Mouse (Mus musculus) myocyte (in vitro differentiated cells): ENCODE results near the gene Gm42906. TPM values are rescaled to one million over a fixed set of nuclear protein-coding genes. Genes with fewer than 3 reads are reported as not detected.
A peak's percentile ranks its signal among the peaks of the same experiment; 100 is the strongest.

Experiments used
- H3K27me3 ChIP-seq: one replicate; pipeline ENCODE4 v1.6.1; 2011; ENCODE audit not compliant: control insufficient read depth, insufficient read depth, insufficient read length
- H3K36me3 ChIP-seq: one replicate; pipeline ENCODE4 v1.6.1; 2011; ENCODE audit not compliant: control insufficient read depth, insufficient read depth
- H3K4me2 ChIP-seq: one replicate; pipeline ENCODE4 v1.6.1; 2011; ENCODE audit warnings: low read depth, control low read depth
- H3K4me3 ChIP-seq: one replicate; pipeline ENCODE4 v1.5.1; 2011; ENCODE audit warnings: mild to moderate bottlenecking, control low read depth, moderate library complexity
- H3K79me2 ChIP-seq: one replicate; pipeline ENCODE4 v1.6.1; 2011; ENCODE audit not compliant: control insufficient read depth, insufficient read depth
- H3ac ChIP-seq: one replicate; pipeline ENCODE4 v1.6.1; 2011; ENCODE audit not compliant: control insufficient read depth, insufficient read length
- CEBPB ChIP-seq: IDR thresholded peaks from 2 replicates; pipeline ENCODE4 v1.6.1; 2011; ENCODE audit warnings: mild to moderate bottlenecking, moderate library complexity; ENCODE audit not compliant: poor library complexity, insufficient read depth, severe bottlenecking
- E2F4 ChIP-seq: IDR thresholded peaks from one replicate; pipeline ENCODE4 v1.6.1; 2011; ENCODE audit warnings: mild to moderate bottlenecking, control low read depth, moderate library complexity; ENCODE audit not compliant: insufficient read depth
- MAX ChIP-seq: IDR thresholded peaks from one replicate; pipeline ENCODE4 v1.6.1; 2011; ENCODE audit warnings: low read depth, mild to moderate bottlenecking, control low read depth
- MYOD1 ChIP-seq, 3 experiments: IDR thresholded peaks; one replicate each; pipeline ENCODE4 v1.6.1; 2011; ENCODE audit warnings: control low read depth in 2 of 3, low read depth in 2 of 3, mild to moderate bottlenecking in 2 of 3, moderate library complexity in 1 of 3; ENCODE audit not compliant: insufficient read length in 2 of 3, control insufficient read depth in 1 of 3
- MYOG ChIP-seq, 3 experiments: IDR thresholded peaks; one replicate each; pipeline ENCODE4 v1.6.1; 2011; ENCODE audit warnings: control low read depth in 2 of 3, low read depth in 2 of 3, mild to moderate bottlenecking in 2 of 3; ENCODE audit not compliant: insufficient read length in 2 of 3, control insufficient read depth in 1 of 3, insufficient read depth in 1 of 3
- POLR2A ChIP-seq: IDR thresholded peaks from one replicate; pipeline ENCODE4 v1.6.1; 2011; ENCODE audit warnings: low read depth, mild to moderate bottlenecking, control low read depth, moderate library complexity; ENCODE audit not compliant: insufficient read length
- POLR2AphosphoS2 ChIP-seq: IDR thresholded peaks from one replicate; pipeline ENCODE4 v1.6.1; 2011; ENCODE audit warnings: low read depth, control low read depth; ENCODE audit not compliant: insufficient read length
- REST ChIP-seq: IDR thresholded peaks from one replicate; pipeline ENCODE4 v1.6.1; 2011; ENCODE audit warnings: mild to moderate bottlenecking, control low read depth, moderate library complexity; ENCODE audit not compliant: insufficient read depth, insufficient read length
- SRF ChIP-seq: IDR thresholded peaks from one replicate; pipeline ENCODE4 v1.6.1; 2011; ENCODE audit warnings: low read depth; ENCODE audit not compliant: control insufficient read depth, insufficient read length
- TCF12 ChIP-seq: IDR thresholded peaks from one replicate; pipeline ENCODE4 v1.6.1; 2011; ENCODE audit warnings: mild to moderate bottlenecking, control low read depth; ENCODE audit not compliant: poor library complexity, insufficient read depth, severe bottlenecking
- TCF3 ChIP-seq: IDR thresholded peaks from one replicate; pipeline ENCODE4 v1.6.1; 2011; ENCODE audit warnings: low read depth, control low read depth; ENCODE audit not compliant: insufficient read length
- USF1 ChIP-seq: IDR thresholded peaks from one replicate; pipeline ENCODE4 v1.6.1; 2011; ENCODE audit warnings: low read depth, mild to moderate bottlenecking, control low read depth, moderate library complexity
- polyA plus RNA-seq: library from polyadenylated mRNA; unstranded; fragments of >200 nt; fragmentation: generic; extraction: Trizol; gene quantifications from one replicate; pipeline ENCODE4 v1.2.1, GENCODE M21; 2012; ENCODE audit warnings: missing spikeins

Gene Gm42906
- polyA plus RNA-seq, 1 experiment = not detected

DNA sequence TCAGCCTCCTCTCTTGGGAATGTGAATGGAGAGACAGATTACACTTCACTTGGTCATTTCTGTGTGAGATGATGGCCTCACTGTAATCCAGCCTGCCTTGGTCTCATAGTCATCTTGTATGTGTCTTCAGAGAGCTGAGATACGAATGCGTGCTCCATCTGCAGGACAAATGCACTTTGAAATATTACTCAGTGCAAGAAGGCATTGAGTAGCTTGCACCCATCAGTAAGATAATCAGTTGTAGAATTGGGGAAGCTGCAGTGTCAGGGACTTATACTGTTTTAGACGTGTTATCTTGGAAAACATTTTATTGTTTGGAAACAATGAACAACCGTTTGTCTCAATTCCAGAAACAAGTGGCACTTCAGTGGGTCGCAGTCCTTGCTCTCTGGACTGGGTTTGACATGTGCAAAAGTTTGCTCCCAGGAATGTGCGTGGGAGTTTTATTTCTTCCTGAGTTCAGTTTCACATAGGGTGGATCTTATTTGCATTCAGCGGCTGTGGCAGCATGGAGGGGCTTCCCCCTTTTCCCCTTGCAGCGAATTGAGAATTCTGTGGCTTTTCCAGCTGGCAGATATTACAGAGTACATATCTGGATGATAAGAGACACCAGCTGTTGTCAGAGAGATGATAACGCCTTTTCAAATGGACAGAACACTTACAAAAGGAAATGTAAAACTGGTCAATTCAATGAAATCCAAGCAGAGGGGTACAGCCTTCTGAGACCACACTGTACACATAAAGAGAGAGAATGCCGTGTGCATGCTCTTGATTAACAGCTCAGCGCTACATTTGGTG is 15.1 kb downstream of the Gm42906 start:
- Histone ChIP-seq H3K4me2 (peak overlapping the region; percentile 69), H3K27me3 (no peaks in the 10 kb centered on the region), H3ac (no peak overlapping the region), H3K4me3 (no peak overlapping the region), H3K79me2 (no peaks in the 10 kb centered on the region), H3K36me3 (no peaks in the 10 kb centered on the region)
- no peak for TF ChIP-seq REST
- TF ChIP-seq E2F4 = no peak
- peak in 1 of 3 experiments; percentile 12 for TF ChIP-seq MYOD1 (IDR thresholded peaks at IDR 0.05; ENCODE audit: control insufficient read depth in 1 of 3, insufficient read length in 2 of 3, low read depth in 2 of 3)
- no peak for TF ChIP-seq CEBPB

DNA sequence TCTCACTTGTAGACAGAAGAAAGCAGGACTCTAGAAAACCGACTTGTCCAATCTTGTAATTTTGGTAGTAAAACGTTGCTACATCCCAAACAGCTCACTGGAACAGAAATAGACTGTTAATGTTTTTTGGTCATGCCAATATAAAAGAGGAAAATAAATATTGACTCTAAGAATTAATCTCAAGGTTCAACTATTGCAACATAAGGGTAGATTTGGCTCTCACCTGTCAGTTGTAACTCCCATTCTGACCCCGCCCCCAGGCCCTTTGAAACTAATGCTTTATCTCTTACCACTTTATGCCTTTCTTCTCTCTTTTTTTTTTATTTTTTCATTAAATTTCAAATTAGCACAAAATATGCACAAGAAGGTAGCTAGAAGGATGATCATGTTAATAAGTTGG is 18.0 kb downstream of the Gm42906 start:
- Histone ChIP-seq H3K4me2 (no peak overlapping the region), H3ac (no peak overlapping the region), H3K79me2 (no peaks in the 10 kb centered on the region), H3K36me3 (no peaks in the 10 kb centered on the region), H3K27me3 (no peaks in the 10 kb centered on the region), H3K4me3 (no peak overlapping the region)
- TF ChIP-seq MYOG (IDR thresholded peaks at IDR 0.05; ENCODE audit: control insufficient read depth in 1 of 3, insufficient read depth in 1 of 3, insufficient read length in 2 of 3, low read depth in 2 of 3) (no peak), CEBPB (no peak), E2F4 (no peak), MYOD1 (IDR thresholded peaks at IDR 0.05; ENCODE audit: control insufficient read depth in 1 of 3, insufficient read length in 2 of 3, low read depth in 2 of 3) (no peak), POLR2A (no peak), REST (no peak), TCF12 (no peak), SRF (no peak), TCF3 (no peak)

DNA sequence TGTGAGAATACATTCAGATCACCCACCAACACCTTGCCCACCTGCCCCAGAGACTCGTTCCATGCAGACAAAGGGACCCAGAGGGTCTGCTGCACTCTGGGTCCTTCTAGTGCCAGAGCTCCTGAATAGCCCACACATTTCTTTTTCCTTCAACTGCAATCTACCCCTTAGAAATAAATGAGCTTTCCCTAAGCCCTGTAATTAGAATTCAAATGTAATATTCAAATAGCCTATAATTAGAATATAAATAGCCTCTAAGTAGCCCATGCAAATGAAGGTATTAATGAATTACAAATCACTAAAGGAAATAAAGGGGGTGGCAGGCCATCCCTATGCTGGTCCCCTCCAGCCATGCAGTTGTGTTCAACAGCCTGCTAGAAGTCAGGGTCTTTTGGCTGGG is 18.7 kb downstream of the Gm42906 start:
- Histone ChIP-seq H3ac (no peak overlapping the region), H3K79me2 (no peaks in the 10 kb centered on the region), H3K4me3 (no peak overlapping the region), H3K4me2 (no peak overlapping the region), H3K36me3 (no peaks in the 10 kb centered on the region), H3K27me3 (no peaks in the 10 kb centered on the region)
- no peak for TF ChIP-seq MYOD1 (IDR thresholded peaks at IDR 0.05; ENCODE audit: control insufficient read depth in 1 of 3, insufficient read length in 2 of 3, low read depth in 2 of 3)
- TF ChIP-seq MYOG (IDR thresholded peaks at IDR 0.05; ENCODE audit: control insufficient read depth in 1 of 3, insufficient read depth in 1 of 3, insufficient read length in 2 of 3, low read depth in 2 of 3) = no peak
- TF ChIP-seq MAX = no peak
- no peak for TF ChIP-seq CEBPB
- no peak for TF ChIP-seq POLR2AphosphoS2
- TF ChIP-seq USF1 = no peak
- TF ChIP-seq E2F4 = no peak
- TF ChIP-seq REST = no peak
- TF ChIP-seq TCF12 = no peak
- no peak for TF ChIP-seq TCF3
- no peak for TF ChIP-seq POLR2A
- no peak for TF ChIP-seq SRF

DNA sequence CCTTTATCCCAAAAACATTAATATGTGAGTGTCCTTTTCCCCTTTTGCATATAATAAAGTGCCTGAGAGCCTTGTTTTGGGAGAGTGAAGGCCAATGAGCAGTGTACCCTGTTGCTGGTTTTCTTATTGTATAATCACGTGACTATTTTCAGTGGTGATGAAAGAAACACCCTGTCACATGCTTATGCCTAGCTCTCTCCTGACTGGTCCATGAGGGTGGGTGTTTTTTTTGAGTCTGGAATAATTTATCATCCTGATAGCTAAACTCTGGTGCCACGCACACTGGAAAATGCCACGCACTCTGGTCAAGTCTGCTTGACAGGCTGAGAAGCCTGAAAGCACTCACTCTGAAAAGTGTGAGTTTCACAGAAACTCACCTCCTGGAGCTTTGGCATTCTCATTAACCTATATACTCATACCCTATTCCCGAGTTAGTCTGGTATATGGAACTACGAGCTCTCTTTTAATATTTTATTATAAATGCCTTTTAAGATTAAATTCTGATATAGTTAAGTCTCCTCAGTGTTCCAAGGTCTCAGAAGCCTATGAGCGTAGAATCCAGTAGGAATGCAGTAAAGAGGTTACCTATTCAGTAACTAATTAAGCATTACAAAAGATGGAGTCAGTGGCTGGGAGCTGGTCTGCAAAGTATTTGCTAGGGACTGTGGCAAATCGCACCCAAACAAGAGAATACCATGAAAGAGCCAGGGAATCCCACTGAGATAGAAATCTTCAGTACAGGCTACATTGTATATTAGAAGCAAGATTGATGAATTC is 19.7 kb downstream of the Gm42906 start:
- Histone ChIP-seq H3K4me2 (no peak overlapping the region), H3K4me3 (no peak overlapping the region), H3ac (no peak overlapping the region), H3K36me3 (no peaks in the 10 kb centered on the region), H3K79me2 (no peaks in the 10 kb centered on the region), H3K27me3 (no peaks in the 10 kb centered on the region)
- no peak for TF ChIP-seq MAX
- no peak for TF ChIP-seq E2F4
- TF ChIP-seq POLR2A = no peak
- TF ChIP-seq CEBPB = no peak
- no peak for TF ChIP-seq TCF3
- TF ChIP-seq REST = no peak
- no peak for TF ChIP-seq TCF12
- no peak for TF ChIP-seq POLR2AphosphoS2
- no peak for TF ChIP-seq MYOG (IDR thresholded peaks at IDR 0.05; ENCODE audit: control insufficient read depth in 1 of 3, insufficient read depth in 1 of 3, insufficient read length in 2 of 3, low read depth in 2 of 3)
- no peak for TF ChIP-seq SRF
